Mouse (Mus musculus) embryonic facial prominence, embryonic 11.5 days (tissue): Measurements from ENCODE around the gene Klc4. TPM values are rescaled to one million over a fixed set of nuclear protein-coding genes. Genes with fewer than 3 reads are reported as not detected.

Experiments
- ATAC-seq: fragments of 200-750 bp; cut with Nextera tagmentation; replicated peaks from 2 replicates; pipeline ENCODE4 v1.8.0; 2017; ENCODE audit warnings: low read depth; ENCODE audit not compliant: insufficient number of reproducible peaks, low FRiP score, low TSS enrichment
- DNase-seq: peaks from one replicate; pipeline ENCODE4 v3.0.0-alpha.2; 2015; ENCODE audit warnings: low spot score
- H3K27ac ChIP-seq: fragments of 300-500 bp; sonication (generic); replicated peaks from 2 replicates; pipeline ENCODE4 v1.5.1; 2014; ENCODE audit warnings: mild to moderate bottlenecking, low read depth, low read length, control low read depth
- H3K27me3 ChIP-seq: fragments of 300-500 bp; sonication (generic); 2 replicates; pipeline ENCODE4 v1.6.1; 2014; ENCODE audit warnings: mild to moderate bottlenecking, low read length, moderate library complexity, mixed read lengths; ENCODE audit not compliant: control insufficient read depth, insufficient read depth
- H3K36me3 ChIP-seq: fragments of 300-500 bp; sonication (generic); replicated peaks from 2 replicates; pipeline ENCODE4 v1.6.1; 2014; ENCODE audit warnings: low read depth, mild to moderate bottlenecking, low read length, moderate library complexity, mixed read lengths; ENCODE audit not compliant: control insufficient read depth, insufficient read depth
- H3K4me1 ChIP-seq: fragments of 300-500 bp; sonication (generic); 2 replicates; pipeline ENCODE4 v1.6.1; 2014; ENCODE audit warnings: low read length, mixed read lengths; ENCODE audit not compliant: control insufficient read depth, insufficient read depth
- H3K4me2 ChIP-seq: fragments of 300-500 bp; sonication (generic); 2 replicates; pipeline ENCODE4 v1.6.1; 2014; ENCODE audit warnings: low read depth, mild to moderate bottlenecking, control low read depth, low read length, moderate library complexity
- H3K4me3 ChIP-seq: fragments of 300-500 bp; sonication (generic); 2 replicates; pipeline ENCODE4 v1.5.1; 2014; ENCODE audit warnings: low read depth, low read length, control low read depth
- H3K9ac ChIP-seq: fragments of 300-500 bp; sonication (generic); replicated peaks from 2 replicates; pipeline ENCODE4 v1.6.1; 2014; ENCODE audit warnings: mild to moderate bottlenecking, control low read depth, low read length
- H3K9me3 ChIP-seq: fragments of 300-500 bp; sonication (generic); replicated peaks from 2 replicates; pipeline ENCODE4 v1.6.1; 2016; ENCODE audit warnings: mild to moderate bottlenecking, low read length, inconsistent platforms, mixed read lengths; ENCODE audit not compliant: control insufficient read depth
- WGBS: fragments of 180-500 bp; shearing (Covaris S2); extraction: QIAGEN DNeasy Blood & Tissue Kit; methylation state at CpG from one replicate; pipeline ENCODE4 v1.1.7; 2014; 5-methylcytosine and 5-hydroxymethylcytosine counted together
- polyA plus RNA-seq: library from polyadenylated mRNA; unstranded; fragments of >200 nt; fragmentation: Nextera tagmentation; extraction: Ambion mirVana; gene quantifications from 2 replicates; pipeline ENCODE4 v1.2.1, GENCODE M21; 2014

Klc4 gene
- polyA plus RNA-seq, 1 experiment from 2014 or later = 17.7 TPM

DNA sequence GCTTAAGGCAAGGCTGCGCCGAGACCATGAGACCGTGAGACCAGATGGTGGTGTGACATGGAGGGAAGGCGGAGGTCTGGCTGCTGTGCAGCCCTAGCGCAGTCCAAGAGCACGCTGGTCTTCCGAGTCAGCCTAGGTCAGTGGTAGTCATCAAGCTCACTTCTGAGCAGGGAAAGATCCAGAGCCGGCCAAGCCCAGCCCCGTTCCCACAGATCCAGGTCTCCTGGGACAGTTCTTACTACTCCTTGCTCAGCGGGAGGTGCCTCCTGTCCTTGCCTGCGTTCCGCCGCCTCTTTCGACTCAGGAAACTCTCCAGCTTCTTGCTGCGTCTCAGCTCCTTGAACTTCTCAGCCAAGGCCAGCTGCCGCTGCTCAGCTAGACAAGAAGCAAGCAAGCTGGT, 21.9 kb upstream of the Klc4 start:
- no peak for DNase-seq
- no peaks in the 10 kb centered on the region for H3K27me3 ChIP-seq
- H3K4me2 ChIP-seq = no peak overlapping the region
- H3K36me3 ChIP-seq = peaks cover 8% of the 10 kb centered on the region; the same call in 1 of the 2 replicates
- H3K9ac ChIP-seq = no peak overlapping the region
- no peak overlapping the region for H3K27ac ChIP-seq
- 90% methylated on average over 16 of the region's 16 CpGs for WGBS
- H3K4me3 ChIP-seq = no peak overlapping the region
- H3K9me3 ChIP-seq = no peaks in the 10 kb centered on the region
- H3K4me1 ChIP-seq = no peaks in the 10 kb centered on the region
- ATAC-seq = no peak

DNA sequence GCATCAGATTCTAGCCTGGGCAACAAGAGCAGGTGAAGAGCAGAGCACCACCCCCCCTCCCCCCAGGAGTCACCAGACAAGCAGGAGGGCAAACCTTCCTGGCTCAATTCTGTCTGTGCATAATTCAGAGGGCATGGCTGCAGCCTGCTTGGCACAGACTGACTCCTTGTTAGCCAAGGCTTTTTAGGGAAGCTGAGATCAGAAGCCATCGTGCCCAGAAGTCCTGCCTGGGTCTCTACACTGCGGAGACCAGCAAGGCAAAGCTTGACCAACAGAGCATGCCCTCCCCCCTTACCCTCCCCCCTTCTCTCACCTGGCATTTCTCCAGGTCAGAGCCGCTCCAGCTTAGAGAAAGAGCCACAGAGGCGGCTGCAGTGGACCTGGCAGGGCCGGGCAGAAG, 16.9 kb upstream of the Klc4 start:
- Histone ChIP-seq H3K36me3 (peaks cover 12% of the 10 kb centered on the region), H3K9me3 (no peaks in the 10 kb centered on the region), H3K4me2 (no peak overlapping the region), H3K9ac (no peak overlapping the region), H3K4me3 (no peak overlapping the region), H3K27me3 (no peaks in the 10 kb centered on the region), H3K27ac (no peak overlapping the region), H3K4me1 (no peaks in the 10 kb centered on the region)
- 89% methylated on average over 5 of the region's 5 CpGs for WGBS
- ATAC-seq = no peak
- DNase-seq = no peak

DNA sequence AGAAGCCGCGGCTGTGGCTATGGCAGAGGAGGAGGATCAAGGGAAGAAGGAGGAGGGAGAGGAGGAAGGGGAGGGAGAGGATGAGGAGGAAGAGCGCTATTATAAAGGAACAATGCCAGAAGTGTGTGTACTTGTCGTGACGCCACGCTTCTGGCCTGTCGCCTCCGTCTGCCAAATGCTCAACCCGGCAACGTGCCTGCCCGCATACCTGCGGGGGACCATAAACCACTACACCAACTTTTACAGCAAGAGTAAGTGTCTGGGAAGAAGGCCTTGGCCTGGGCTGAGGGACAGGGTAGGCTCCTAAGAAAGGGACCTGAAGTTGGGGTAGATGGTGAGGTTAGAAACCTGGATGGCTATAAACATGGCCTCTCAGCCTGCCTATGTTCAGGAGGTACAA, 16.2 kb upstream of the Klc4 start:
- H3K27ac ChIP-seq = no peak overlapping the region
- 94% methylated on average over 12 of the region's 12 CpGs for WGBS
- H3K4me1 ChIP-seq = no peaks in the 10 kb centered on the region
- DNase-seq (no peak), ATAC-seq (no peak)
- H3K9me3 ChIP-seq = no peaks in the 10 kb centered on the region
- H3K4me2 ChIP-seq = no peak overlapping the region
- peaks cover 13% of the 10 kb centered on the region for H3K36me3 ChIP-seq
- H3K27me3 ChIP-seq = no peaks in the 10 kb centered on the region
- H3K9ac ChIP-seq = no peak overlapping the region
- H3K4me3 ChIP-seq = no peak overlapping the region

DNA sequence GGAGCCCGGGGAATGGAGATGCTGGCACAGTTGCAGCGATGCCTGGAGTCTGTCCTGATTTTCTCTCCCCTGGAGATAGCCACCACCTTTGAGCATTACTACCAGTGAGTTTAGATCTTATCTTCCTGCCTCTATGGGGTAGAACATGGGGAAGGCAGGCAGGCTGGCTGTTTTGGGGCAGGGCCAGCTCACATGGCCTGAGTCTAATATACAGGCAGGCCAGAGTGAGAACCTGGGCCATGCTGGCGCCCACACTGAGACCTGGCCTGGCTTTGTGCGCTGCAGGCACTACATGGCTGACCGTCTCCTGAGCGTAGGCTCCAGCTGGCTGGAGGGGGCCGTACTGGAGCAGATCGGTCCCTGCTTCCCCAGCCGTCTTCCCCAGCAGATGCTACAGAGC, 15.5 kb upstream of the Klc4 start:
- Histone ChIP-seq H3K36me3 (peaks cover 13% of the 10 kb centered on the region), H3K9me3 (no peaks in the 10 kb centered on the region), H3K9ac (no peak overlapping the region), H3K27me3 (no peaks in the 10 kb centered on the region), H3K4me3 (no peak overlapping the region), H3K27ac (no peak overlapping the region), H3K4me2 (no peak overlapping the region), H3K4me1 (no peaks in the 10 kb centered on the region)
- ATAC-seq (no peak), DNase-seq (no peak)
- 91% methylated on average over 9 of the region's 9 CpGs for WGBS

DNA sequence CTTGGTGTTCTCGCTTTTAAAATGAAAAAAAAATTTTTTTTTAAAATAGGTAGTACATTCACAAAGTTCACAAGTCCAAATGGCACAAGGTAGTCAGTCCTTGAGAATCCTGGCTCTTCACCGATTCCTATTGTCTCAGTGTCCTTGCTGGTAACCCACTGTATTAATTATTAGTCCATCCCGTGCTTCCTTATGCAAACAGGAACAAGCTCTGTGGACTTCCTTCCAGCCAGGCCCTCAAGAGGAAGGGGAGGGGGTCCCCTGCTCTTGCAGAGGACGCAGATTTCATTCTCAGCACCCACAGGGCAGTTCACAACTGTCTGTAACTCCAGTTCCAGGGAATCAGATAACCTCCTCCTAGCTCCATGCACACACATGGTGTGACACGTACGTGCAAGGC, 10.2 kb upstream of the Klc4 start:
- Histone ChIP-seq H3K9me3 (no peaks in the 10 kb centered on the region), H3K4me1 (peaks cover 10% of the 10 kb centered on the region; the same call in 1 of the 2 replicates), H3K27me3 (no peaks in the 10 kb centered on the region), H3K27ac (no peak overlapping the region), H3K4me2 (no peak overlapping the region), H3K9ac (no peak overlapping the region), H3K36me3 (peaks cover 23% of the 10 kb centered on the region), H3K4me3 (no peak overlapping the region)
- WGBS = 84% methylated on average over 6 of the region's 6 CpGs
- DNase-seq = no peak
- no peak for ATAC-seq

DNA sequence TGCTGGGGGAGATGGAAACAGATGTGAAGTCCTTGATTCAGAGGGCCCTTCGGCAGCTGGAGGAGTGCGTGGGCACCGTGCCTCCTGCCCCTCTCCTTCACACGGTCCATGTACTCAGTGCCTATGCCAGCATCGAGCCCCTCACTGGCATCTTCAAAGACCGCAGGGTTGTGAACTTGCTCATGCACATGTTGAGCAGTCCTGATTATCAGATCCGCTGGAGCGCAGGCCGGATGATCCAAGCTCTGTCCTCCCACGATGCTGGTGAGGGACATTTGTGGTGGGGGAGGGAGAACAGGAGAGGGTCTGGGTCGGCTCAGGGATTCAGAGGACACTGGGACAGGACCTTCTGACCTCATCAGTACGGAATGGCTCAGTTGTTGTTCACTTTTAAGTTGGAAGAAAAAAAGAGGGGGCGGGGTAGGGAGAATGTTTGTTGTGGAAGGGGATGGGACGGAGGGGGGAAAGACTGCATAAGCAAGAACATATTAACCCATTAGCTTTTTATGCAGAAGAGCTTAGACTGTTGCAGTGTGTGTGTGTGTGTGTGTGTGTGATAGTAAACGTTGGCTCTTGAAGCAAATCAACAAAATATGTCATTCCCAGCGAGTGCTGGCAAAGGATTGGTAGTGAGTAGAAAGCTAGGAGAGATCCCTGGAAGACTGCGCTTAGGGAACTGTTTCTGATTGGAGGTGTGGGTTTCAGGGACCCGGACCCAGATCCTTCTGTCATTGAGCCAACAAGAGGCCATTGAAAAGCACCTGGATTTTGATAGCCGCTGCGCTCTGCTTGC, 6.1 kb upstream of the Klc4 start:
- ATAC-seq = no peak
- WGBS = 70% methylated on average over 20 of the region's 20 CpGs
- H3K36me3 ChIP-seq = peaks cover 10% of the 10 kb centered on the region
- peaks cover 13% of the 10 kb centered on the region for H3K4me1 ChIP-seq
- H3K9ac ChIP-seq = peak overlapping the region; percentile 96
- H3K27ac ChIP-seq = no peak overlapping the region
- H3K9me3 ChIP-seq = no peaks in the 10 kb centered on the region
- H3K4me2 ChIP-seq = peak overlapping the region; percentile 84
- no peaks in the 10 kb centered on the region for H3K27me3 ChIP-seq
- H3K4me3 ChIP-seq = peak overlapping the region; percentile 68; the same call in 1 of the 2 replicates
- DNase-seq = no peak

DNA sequence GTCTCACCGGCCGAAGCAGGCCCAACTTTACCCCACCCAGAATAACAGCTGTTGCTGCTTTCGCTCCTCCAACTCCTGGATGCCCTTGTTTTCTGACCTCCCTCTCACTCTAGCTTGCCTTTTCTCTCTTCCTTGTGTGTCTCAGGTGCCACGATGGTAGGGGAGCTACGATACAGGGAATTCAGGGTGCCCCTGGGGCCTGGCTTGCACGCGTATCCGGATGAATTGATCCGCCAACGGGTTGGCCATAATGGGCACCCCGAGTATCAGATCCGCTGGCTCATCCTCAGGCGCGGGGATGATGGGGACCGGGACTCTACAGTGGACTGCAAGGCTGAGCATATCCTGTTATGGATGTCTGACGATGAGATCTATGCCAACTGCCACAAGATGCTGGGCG, 5.5 kb upstream of the Klc4 start:
- H3K4me2 ChIP-seq = peak overlapping the region; percentile 84
- H3K9ac ChIP-seq = peak overlapping the region; percentile 96
- H3K36me3 ChIP-seq = peaks cover 10% of the 10 kb centered on the region
- no peaks in the 10 kb centered on the region for H3K27me3 ChIP-seq
- peaks cover 13% of the 10 kb centered on the region for H3K4me1 ChIP-seq
- H3K4me3 ChIP-seq = peak overlapping the region; percentile 68
- H3K27ac ChIP-seq = peak overlapping the region; percentile 93
- no peaks in the 10 kb centered on the region for H3K9me3 ChIP-seq
- no peak for DNase-seq
- 75% methylated on average over 17 of the region's 17 CpGs for WGBS
- no peak for ATAC-seq

DNA sequence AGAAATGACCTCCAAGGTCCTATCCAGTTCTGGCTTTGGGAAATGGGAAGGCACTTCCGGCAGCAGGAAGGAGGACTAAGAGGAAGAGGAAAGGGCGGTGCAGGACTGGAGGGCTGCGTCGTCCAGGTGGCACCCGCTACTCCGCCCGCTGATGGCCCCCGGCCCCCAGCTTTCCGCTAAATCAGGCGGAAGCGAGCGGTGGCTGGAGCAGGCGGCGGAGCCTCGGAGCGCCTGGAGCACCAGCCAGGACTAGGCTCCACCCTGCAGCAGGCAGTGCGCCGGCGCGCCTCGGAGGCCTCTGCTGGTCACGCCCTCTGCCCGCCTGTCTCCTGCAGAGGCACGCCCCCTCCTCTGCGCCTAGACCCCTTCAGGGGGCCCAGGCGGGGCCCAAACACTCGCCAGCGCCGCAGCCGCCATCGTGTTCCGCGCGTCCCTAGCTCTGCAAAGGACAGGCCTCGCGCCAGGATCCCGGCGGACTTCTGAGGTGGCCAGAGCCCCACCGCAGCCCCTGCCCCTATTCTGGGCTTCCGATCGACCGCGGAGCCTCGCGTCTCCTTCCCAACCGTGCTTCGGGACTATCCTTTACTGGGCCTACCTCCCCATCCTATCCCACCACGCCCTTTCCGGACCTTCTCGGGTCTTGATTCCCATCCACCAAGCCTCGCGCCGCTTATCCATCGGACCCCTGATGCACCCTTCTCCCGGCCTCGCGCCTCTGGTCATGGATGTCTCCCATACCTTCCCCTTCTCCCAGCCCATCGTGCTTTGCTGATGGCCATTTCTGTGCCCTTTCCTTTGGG, 4.6 kb upstream of the Klc4 start, which contains the start of gene Cul7:
Gene Cul7, plus strand, starts transcription at position 106 of the 800 bp plus-strand sequence.
- peak within 1 kb of the TSS; percentile 68 for H3K4me3 ChIP-seq
- H3K4me2 ChIP-seq = peak within 1 kb of the TSS; percentile 84
- DNase-seq = peak; percentile 96
- H3K27ac ChIP-seq = peak within 1 kb of the TSS; percentile 93
- no peaks in the 10 kb centered on the region for H3K27me3 ChIP-seq
- H3K4me1 ChIP-seq = peaks cover 13% of the 10 kb centered on the region
- H3K9ac ChIP-seq = peak within 1 kb of the TSS; percentile 96
- H3K9me3 ChIP-seq = no peaks in the 10 kb centered on the region
- peak; percentile 91 for ATAC-seq
- under 1% methylated on average over 48 of the region's 58 CpGs for WGBS
- H3K36me3 ChIP-seq = peaks cover 7% of the 10 kb centered on the region
